Mouse (Mus musculus): ENCODE data around the gene Sp3.
"Not testable (repeated sequence)": the region's sequence is repeated elsewhere in the genome, so short reads cannot be mapped to it uniquely, and the experiment has no call there.

The Sp3 gene

DNA sequence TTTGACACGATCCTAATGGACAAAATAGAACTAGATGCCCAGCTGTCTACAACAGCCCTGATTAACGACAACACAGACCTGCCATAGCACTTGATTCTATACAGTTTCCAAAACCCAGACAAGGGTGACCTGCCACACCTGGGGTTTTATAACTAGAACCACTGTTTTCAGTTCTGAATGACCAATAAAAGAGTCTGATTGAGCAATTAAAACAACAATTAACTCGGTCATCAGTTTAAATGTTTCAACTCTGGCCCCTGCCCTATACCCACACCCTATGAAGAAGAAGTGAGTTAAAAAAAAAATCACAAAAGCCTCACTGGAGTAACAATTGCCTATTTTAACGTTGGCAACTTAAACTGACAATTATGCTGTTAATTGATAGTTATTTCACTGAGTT is 64.1 kb downstream of the Sp3 start:
- no peak for DNase-seq (ENCODE audit: low spot score)

DNA sequence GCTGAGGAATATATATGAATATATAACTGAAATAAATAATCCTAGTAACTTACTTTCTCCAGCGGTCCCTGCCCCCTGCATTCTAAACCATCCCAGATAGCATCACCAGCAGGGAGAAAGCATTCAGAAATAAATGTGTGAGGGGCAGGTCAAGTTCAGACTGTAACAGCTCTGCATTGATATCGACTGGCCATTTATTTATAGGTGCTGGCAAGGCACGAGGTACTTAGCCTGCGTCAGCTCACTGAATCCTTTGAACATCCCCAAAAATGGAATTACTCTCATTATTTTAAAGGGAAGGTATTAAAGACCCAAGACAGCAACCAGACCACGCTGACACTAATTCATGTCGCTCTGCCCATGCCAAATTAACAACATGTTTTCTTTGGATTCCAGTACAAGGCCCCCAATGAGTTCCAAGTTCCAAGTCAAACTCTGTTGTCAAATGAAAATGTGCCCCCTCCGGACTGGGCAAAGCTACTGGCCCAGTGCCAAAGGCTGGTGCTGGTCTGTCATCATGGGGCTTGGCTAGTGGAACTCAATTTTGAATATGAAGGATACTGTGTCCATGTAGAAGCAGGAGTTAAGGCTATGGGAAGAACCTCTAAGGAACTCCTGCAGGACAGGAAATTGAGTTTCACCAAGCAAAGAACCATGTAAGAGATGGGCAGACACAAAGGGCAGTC is 64.9 kb downstream of the Sp3 start:
- DNase-seq (ENCODE audit: low spot score) = no peak

DNA sequence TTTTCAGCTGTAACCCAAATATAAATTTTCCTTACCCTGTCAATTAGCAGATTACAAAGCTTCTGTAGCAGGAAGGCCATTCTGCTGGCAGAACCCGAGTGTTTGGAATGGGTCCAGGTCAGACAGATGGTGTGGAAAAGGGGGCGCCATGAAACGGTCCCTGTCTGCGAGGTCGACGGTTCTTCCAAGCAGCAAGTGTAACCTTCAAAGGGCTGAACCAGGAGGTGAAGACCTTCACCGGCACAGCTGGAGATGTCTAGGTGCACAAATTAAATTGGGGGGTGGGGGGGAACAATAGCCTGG is 66.8 kb downstream of the Sp3 start:
- no peak for DNase-seq (ENCODE audit: low spot score)

DNA sequence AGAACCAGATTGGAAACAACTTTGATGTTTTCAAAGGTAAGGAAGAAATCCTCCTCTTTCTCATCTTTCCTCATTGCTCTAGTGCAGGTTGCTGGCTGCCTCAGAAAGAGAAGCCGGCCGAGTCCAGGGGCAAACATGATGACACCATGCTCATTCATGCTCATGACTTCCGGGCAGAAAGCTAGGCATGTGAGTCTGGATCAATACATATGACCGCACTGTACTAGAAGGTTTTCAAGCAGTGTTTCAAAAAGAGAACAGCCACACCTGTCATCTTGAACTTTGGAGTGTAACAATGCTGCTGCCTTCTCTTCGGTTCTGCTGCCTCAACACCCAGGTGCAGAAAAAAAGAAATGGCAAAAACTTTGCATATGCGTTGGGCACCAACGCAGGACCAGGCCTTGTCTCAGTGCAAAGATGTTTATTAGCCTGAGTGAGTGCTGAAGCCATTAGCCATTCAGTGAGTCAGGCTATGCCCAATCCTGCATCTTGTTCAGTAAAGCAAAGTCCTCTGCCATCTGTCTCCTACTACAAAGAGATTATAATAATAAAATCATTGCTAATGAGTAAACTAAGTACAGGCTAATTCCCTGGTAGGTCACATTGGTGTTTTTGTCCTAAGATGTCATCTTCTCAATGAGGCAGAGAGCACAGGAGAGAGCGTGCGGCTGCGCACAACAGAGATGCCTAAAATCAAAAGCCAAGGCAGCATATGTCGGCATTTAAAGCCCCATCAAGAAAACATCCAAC is 67.4 kb downstream of the Sp3 start:
- no peak for DNase-seq (ENCODE audit: low spot score)

DNA sequence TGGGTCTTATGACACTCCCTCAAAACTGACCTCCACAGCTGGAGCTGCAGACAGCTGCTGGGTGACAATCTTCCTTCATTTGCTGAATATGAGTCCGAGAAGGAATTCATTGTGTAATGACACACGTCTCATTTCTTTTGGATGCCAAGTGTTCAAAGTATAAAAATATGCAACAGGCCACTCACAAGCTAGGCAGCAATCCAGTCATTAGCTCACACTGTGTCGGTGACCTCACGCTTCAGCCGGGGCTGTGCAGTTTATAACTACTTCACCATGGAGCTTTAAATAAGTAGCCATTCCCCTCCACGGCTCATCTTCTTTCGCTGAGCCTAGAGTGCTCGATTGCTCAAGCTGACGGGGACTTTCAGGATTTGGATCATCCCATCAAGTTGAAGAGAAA is 68.7 kb downstream of the Sp3 start:
- no peak for DNase-seq (ENCODE audit: low spot score)

DNA sequence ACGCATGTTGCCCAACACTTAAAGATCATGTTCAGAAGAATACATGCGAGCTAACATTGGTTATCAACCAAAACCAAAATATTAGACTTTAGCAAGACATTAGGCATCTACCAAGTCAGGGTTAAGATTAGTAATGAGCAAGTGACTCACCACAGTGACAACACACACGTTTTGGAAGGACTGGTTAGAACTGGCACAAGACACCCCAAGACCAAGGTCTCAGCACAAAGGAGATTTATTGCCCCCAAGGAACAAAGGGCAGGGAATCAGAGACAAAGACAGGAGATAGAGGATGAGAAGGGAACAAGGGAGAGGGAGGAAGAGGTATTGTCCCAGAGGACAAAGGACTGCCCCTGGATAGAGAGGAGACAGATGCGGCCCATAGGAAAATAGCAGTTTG is 71.2 kb downstream of the Sp3 start:
- no peak for DNase-seq (ENCODE audit: low spot score)

DNA sequence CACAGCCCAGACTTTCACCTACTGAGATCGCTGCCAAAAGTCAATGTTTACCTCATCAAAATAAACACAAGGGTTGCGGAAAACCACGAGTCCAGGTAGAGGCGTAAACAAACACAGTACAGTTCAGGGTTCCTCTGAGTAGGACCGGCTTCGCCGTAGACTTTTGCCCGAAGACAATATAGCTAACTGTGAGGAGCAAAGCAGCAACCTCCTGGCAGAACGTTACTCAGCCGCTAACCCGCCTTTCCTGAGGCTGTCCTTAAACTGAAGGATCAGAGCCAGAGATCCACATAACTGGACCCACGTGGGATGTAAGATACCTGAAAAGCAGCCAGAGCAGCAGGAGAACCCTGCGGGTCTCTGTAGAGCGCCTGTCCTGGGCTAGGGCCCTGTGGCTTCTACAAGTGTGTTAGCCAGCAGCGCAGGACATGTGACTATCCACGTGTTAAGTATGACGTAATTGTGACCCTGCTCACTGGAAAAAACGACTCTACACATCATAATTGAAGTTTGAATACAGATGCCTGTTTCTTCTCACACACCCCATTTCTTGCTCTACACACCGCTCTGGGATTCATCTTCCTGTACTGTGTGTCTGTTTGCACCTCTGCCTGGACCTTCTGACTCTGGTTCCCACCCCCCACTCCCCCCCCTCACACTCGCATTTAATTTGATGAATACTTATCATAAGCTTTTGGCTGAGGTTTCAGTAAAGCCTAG is 71.9 kb downstream of the Sp3 start:
- DNase-seq (ENCODE audit: low spot score) = no peak

DNA sequence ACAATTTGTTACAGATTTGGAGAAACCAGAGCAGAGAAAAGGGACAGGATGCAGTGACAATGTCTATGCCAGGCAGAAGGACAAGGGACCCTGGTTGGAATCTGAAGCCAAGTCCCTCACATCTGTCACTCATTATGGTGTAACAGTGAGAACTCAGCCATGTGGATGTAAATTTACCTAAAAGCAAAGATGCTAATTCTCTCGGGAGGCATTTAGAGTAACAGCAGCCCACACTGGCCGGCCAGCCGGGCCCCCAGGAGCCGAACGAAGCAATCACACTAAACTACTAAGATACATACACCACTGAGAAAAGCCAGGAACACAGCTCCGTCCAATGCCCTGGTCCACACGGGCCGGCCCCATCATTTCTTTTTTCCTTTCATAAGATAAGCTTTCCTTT is 73.5 kb downstream of the Sp3 start:
- no peak for DNase-seq (ENCODE audit: low spot score)

DNA sequence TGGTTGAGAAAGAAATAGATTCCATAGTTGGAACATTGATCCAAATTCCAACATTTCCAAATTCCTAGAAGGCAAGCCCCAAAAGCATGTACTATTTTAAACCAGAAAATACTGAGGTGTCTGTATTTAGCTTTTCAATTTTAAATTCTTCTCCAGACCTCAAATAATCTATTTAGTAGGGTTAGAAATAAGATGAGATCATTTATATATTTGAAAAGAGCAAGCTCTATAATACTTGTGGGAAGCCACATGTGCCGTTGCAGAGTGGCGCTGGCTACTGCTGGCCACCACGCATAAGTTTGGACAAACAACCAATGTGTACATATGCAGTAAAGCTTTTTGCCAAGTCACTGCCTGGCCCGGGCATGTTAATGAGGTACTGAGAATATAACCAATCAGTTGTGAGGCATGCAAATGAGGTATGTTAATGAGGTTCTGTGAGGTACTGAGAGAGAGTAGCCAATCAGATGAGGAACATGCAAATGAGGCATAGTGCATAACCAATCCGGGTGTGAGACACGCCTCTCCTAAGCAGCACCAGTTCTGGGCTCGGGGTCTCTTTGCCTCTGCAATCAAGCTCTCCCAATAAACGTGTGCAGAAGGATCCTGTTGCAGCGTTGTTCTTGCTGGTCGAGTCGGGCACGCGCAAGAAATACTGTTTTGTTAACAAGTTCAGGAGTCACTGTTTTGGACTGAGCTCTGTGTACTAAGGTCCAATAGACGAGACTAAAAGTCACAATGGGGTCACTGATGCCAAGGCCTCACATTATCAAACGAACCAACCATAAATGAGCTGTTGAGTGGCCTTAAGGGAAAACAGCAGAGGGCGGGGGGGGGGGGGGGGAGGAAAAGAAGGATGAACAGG is 77.2 kb downstream of the Sp3 start:
- not testable (repeated sequence) for DNase-seq (ENCODE audit: low spot score)

DNA sequence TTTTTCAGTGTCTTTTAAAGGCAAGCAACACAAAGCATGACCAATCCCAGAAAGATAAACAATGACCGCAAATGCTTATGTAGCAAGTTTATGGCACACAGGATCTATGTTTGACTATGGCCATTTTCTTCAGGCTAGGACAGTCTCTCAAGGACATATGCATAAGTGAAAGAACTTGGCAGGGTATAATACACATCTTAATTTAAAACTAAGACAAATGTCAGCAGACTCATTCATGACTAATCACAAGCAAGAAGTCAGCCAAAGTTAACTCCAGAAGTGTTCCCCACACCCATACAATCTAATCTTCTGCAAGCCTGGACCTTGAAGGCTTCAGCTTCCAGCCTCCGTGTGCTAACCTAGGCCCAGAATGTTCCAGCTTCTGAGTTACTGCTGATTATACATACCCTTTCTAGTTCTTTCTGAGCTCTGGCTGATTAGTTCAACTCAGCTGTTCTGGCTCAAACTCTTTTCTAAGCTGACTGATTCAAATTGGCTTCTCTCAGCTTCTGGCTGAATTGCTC is 81.4 kb downstream of the Sp3 start:
- no peak for DNase-seq (ENCODE audit: low spot score)

DNA sequence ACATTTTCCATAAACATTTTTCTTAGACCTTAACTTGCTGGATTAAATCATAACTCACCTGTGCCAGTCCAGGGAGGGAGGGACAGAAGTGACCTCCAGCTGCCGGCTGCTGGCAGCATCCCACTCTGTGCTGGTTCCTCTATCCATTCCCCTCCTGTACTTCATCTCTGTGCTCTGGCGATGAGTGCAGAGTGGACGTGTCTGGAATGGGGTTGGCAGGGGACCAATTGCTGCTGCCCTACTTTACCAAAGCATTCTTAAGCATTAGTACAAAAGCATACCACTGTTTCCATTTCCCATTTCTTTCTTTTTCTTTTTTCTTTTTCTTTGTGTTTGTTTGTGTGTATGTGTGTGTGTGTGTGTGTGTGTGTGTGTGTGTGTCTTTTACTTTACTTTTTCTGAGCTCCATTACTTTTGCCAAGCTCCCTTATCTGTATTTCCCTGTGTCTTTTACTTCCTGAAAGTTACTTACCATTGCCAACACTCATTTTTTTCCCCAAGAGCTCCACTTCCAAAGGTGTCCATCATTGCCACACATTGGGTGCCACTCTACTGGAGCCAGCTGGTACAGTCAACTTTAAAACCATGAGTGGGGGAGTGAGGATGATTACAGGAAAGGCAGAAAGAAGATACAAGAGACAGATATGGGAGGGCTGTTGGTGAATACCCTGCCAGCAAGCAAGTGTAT is 82.0 kb downstream of the Sp3 start:
- DNase-seq (ENCODE audit: low spot score) = no peak

DNA sequence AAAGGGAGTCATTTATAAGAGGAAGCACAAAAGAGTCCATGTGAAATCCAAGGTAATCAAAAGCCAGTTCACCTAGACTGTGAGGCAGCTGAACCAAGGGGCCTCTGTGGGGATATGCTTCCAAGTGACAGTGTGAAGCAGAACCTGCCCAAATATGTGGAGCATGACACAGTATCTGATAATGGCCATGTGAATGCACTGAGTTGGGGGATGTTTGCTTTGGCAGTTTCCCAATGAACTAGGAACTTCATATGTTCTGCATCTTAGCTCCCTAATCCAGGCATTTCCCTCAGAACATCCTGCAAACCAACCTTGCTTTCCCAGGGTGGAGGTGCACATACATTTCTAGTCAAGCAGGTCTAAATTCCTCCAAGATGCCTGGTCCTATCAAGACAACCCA is 90.4 kb downstream of the Sp3 start:
- no peak for DNase-seq (ENCODE audit: low spot score)

Data from urinary bladder, postnatal 25 days (tissue).